Mouse (Mus musculus): ENCODE data around the gene 4930507D05Rik.
"Not testable (repeated sequence)": the region's sequence is repeated elsewhere in the genome, so short reads cannot be mapped to it uniquely, and the experiment has no call there.

Gene 4930507D05Rik

DNA sequence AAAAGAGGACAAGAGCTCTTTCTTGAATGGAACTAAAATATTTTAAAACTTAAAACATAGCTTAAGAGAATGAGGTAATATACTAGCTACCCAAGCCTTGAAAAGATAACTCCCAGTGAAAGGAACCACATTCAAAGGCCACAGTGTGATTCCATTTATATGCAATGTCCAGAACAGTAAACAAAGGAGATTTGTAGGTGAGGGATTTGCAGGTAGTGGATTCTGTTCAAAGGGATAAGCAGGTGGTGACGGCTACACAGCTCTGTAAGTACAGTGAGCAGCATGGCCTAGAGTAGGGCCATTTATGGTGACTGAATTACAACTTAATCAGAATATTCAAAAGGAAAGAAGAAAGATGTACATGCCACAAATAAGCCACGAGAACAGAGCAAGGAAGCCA lies 27.7 kb downstream of the 4930507D05Rik start:
- no peak for DNase-seq (ENCODE audit: low spot score)

DNA sequence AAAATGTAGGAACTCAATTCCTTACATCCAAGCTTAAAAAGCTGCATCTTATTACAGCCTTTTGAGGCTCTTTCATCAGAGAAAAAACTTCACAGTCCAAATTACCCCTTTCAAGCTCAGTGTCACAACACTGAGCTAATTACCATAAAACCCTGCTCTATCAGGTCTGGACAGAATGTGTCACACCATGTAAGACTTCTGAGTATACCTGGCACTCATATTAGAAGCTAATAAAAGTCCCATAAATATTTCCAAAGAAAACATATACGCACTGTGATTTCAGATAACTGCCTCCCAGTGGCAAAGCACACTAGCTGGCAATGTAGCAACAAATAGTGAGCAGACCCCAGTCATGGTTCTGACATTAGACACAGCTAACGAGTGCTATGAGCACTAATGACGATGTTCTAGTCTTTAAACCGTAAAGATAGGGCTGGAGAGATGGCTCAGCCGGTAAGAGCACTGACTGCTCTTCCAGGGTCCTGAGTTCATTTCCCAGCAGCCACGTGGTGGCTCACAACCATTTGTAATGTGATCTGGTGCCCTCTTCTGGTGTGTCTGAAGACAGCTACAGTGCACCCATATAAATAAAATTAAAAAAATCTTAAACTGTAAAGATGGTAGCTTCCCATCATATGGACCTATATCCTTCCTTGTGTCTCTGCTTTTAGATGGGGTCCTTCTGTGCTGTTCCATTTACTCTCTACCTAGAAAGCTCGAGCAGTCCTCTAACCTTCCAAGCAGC lies 32.0 kb downstream of the 4930507D05Rik start:
- no peak for DNase-seq (ENCODE audit: low spot score)

GRCm38 (mm10) chr10:62485878-62486582 lies 36.7 kb downstream of the 4930507D05Rik start:
- DNase-seq (ENCODE audit: low spot score), result peak; percentile 49

DNA sequence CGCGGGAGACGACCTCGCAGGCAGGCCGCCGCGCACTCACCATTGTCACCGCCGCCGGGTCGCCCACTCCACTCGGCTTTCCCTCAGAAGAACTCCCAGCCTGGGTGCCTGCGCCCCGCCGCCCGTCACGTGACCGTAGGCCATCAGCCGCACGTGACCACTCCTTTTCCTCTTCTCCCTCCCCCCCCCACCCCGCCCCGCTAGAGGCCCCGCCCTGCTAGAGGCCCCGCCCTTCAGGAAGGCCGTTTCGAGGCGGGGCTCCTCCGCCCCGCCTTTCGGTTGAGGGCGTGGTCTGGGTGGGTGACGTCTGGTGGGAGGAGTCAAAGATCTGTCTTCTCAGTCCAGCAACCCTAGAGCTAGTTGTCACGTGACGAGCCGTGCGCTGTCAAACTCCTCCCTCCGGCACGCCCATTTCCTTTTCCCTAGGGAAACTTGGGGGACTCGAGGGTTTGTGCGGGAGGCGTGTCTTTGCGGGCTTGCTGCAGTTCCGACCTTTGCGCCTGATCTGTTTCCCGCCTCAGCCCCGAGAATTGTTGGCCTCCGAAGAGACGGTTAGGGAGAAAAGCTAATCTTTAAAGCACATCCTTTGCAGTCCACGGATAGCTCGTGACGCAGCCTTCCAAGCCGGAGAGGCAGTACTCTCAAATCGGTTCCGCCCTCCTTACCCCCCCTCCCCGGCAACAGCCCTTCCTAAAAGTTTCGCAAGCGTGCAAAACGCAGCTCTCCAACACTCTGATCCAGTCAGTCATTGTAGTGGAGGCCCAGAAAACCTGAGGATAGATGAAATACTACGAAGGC lies 37.5 kb downstream of the 4930507D05Rik start, which contains the start of gene Vps26a:
TSS of gene Vps26a (minus strand) at position 188 of the 798 bp plus-strand sequence.
- peak; percentile 99 for DNase-seq (ENCODE audit: low spot score)

GRCm38 (mm10) chr10:62488266-62488665 lies 39.0 kb downstream of the 4930507D05Rik start:
- DNase-seq (ENCODE audit: low spot score), result peak; percentile 75

- not testable (repeated sequence) for DNase-seq (ENCODE audit: low spot score)
These were observed 42.4 kb downstream of the 4930507D05Rik start for GRCm38 (mm10) chr10:62491681-62492080.

DNA sequence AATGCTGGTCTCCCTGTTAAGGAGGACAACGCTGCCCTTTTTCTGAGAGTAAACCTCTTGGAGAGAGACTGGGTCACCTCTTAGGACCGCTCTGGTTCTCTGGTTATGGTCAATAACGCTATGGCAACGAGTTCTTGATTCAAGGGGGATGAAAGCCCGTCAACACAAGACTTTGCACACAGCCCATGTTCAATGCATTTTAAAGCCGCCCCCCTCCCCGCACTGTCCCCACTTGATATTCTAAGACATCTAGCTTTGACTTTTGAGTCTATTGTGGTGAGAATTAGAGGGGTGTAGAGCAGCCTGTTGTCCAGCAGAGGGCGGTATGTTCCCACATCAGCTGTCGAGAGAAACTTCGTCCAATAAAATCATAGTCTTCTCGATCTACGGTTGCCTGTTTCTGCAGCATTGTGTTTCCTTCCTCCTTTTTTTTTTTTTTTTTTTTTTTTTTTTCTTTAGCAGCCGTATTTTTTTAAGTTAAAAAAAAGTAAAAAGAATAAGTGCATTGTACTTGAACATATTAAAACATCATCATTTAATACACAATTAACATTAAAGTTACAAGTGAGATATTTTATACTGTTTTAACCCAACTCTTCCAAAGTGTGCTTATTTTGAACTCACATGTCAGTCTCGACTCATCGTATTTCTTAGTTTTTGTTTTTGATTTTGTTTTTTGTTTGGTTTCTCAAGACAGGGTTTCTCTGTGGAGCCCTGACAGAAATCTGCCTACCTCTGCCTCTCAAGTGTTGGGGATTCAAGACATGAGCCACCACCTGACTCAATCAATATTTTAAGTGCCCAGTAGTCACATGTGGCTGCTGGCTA lies 51.0 kb downstream of the 4930507D05Rik start:
- peak; percentile 86 for DNase-seq (ENCODE audit: low spot score)
